Mouse (Mus musculus) layer of hippocampus, adult 9-11 months (tissue): ENCODE data around the gene Gm16867.
"Not testable (repeated sequence)": the region's sequence is repeated elsewhere in the genome, so short reads cannot be mapped to it uniquely, and the experiment has no call there.

Experiments used
- DNase-seq: peaks from one replicate; pipeline ENCODE4 v3.0.0; 2022

Gm16867 gene

GRCm38 (mm10) chr14:69464465-69464864 is 38.7 kb downstream of the Gm16867 start:
- DNase-seq: not testable (repeated sequence)

- not testable (repeated sequence) for DNase-seq
These were observed 45.5 kb downstream of the Gm16867 start for GRCm38 (mm10) chr14:69457691-69458090.

- DNase-seq: not testable (repeated sequence)
These were observed 48.5 kb downstream of the Gm16867 start for GRCm38 (mm10) chr14:69454640-69455039.

- not testable (repeated sequence) for DNase-seq
These were observed 54.3 kb downstream of the Gm16867 start for GRCm38 (mm10) chr14:69448845-69449244.

- DNase-seq: not testable (repeated sequence)
These were observed 56.2 kb downstream of the Gm16867 start for GRCm38 (mm10) chr14:69447006-69447405.

GRCm38 (mm10) chr14:69443092-69443692 is 60.0 kb downstream of the Gm16867 start:
- not testable (repeated sequence) for DNase-seq

- DNase-seq: not testable (repeated sequence)
These were observed 62.2 kb downstream of the Gm16867 start for GRCm38 (mm10) chr14:69440955-69441354.

GRCm38 (mm10) chr14:69438678-69439214 is 64.4 kb downstream of the Gm16867 start:
- not testable (repeated sequence) for DNase-seq

GRCm38 (mm10) chr14:69421003-69421402 is 82.2 kb downstream of the Gm16867 start:
- DNase-seq: not testable (repeated sequence)

- DNase-seq: not testable (repeated sequence)
These were observed 85.6 kb downstream of the Gm16867 start for GRCm38 (mm10) chr14:69417545-69417944.
